Mouse (Mus musculus) embryonic facial prominence, embryonic 14.5 days (tissue): ENCODE measurements at regions not wholly inside any gene's neighbourhood (a gene's known extent, or its start where the extent isn't known, plus 50 kb on each side); places are given as distances from the start of the nearest gene placed in this dataset.

Experiments used
- ATAC-seq: fragments of 200-750 bp; cut with Nextera tagmentation; 2 replicates; pipeline ENCODE4 v1.8.0; 2017; ENCODE audit warnings: low read depth, moderate number of reproducible peaks, moderate TSS enrichment
- DNase-seq: peaks from one replicate; pipeline ENCODE4 v3.0.0-alpha.2; 2015; ENCODE audit warnings: low spot score
- H3K27ac ChIP-seq: fragments of 300-500 bp; sonication (generic); replicated peaks from 2 replicates; pipeline ENCODE4 v1.5.1; 2014; ENCODE audit warnings: low read depth, mild to moderate bottlenecking, low read length, moderate library complexity
- H3K27me3 ChIP-seq: fragments of 300-500 bp; sonication (generic); replicated peaks from 2 replicates; pipeline ENCODE4 v1.6.1; 2014; ENCODE audit warnings: low read length; ENCODE audit not compliant: control insufficient read depth, insufficient read depth
- H3K36me3 ChIP-seq: fragments of 300-500 bp; sonication (generic); 2 replicates; pipeline ENCODE4 v1.6.1; 2014; ENCODE audit warnings: low read length, mixed read lengths; ENCODE audit not compliant: control insufficient read depth, insufficient read depth
- H3K4me1 ChIP-seq: fragments of 300-500 bp; sonication (generic); 2 replicates; pipeline ENCODE4 v1.6.1; 2014; ENCODE audit warnings: antibody characterized with exemption, low read length; ENCODE audit not compliant: control insufficient read depth, insufficient read depth
- H3K4me2 ChIP-seq: fragments of 300-500 bp; sonication (generic); 2 replicates; pipeline ENCODE4 v1.6.1; 2014; ENCODE audit warnings: low read depth, mild to moderate bottlenecking, low read length, moderate library complexity, mixed read lengths
- H3K4me3 ChIP-seq: fragments of 300-500 bp; sonication (generic); 2 replicates; pipeline ENCODE4 v1.5.1; 2014; ENCODE audit warnings: low read depth, mild to moderate bottlenecking, low read length
- H3K9ac ChIP-seq: fragments of 300-500 bp; sonication (generic); 2 replicates; pipeline ENCODE4 v1.6.1; 2014; ENCODE audit warnings: low read depth, mild to moderate bottlenecking, low read length, moderate library complexity, mixed read lengths
- H3K9me3 ChIP-seq: fragments of 300-500 bp; sonication (generic); 2 replicates; pipeline ENCODE4 v1.6.1; 2016; ENCODE audit warnings: low read length; ENCODE audit not compliant: control insufficient read depth
- WGBS: fragments of 180-500 bp; shearing (Covaris S2); extraction: QIAGEN DNeasy Blood & Tissue Kit; methylation state at CpG from one replicate; pipeline ENCODE4 v1.1.7; 2014; 5-methylcytosine and 5-hydroxymethylcytosine counted together

DNA sequence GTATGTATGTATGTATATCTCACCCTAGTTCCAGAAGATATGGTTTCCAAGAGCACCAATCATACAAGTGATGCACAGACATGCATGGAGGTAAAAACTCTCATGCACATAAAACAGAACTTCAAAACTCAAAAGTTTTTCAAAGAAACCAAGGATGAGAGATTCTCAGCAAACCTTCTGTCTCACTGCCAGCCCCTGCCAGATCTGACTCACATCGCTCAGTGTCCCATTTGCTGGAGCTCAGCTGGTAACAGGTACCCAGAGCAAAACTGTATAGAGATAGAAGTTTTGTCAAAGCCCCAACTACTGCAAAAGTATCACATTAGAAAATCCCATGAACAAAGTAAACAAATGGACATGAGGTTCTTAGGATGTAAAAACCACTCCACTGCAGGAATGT is 337.0 kb downstream of the 1190002N15Rik start:
- WGBS: 93% methylated on average over 1 of the region's 1 CpGs

DNA sequence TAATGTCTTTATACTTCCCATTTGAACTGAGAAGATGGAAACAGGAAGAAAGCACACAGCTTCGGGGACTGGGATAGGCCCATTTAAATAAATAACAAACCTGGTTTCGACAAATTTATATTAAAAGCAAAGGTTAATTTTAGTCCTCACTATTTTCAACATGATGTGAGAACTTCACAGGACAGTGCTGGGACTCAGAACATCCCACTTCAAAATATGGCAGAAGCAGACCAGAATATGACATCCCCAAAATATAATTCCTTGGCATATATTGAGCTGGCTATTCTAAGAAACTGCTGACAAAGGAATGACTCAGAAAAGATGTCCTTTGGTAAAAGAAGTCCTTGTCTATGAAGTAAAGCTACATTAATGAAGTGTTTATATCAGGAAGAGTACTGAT is 338.0 kb downstream of the 1190002N15Rik start:
- ATAC-seq (no peak), DNase-seq (no peak)
- Histone ChIP-seq H3K4me3 (no peak overlapping the region), H3K4me1 (no peaks in the 10 kb centered on the region), H3K9ac (no peak overlapping the region), H3K27ac (no peak overlapping the region), H3K4me2 (no peak overlapping the region), H3K9me3 (no peaks in the 10 kb centered on the region), H3K27me3 (no peaks in the 10 kb centered on the region), H3K36me3 (no peaks in the 10 kb centered on the region)
- 86% methylated on average over 2 of the region's 2 CpGs for whole genome bisulfite sequencing

More for the DNA sequence above, 337.0 kb downstream of the 1190002N15Rik start:
- Histone ChIP-seq H3K4me3 (no peak overlapping the region), H3K9me3 (no peaks in the 10 kb centered on the region), H3K4me1 (no peaks in the 10 kb centered on the region), H3K36me3 (no peaks in the 10 kb centered on the region), H3K27ac (no peak overlapping the region), H3K4me2 (no peak overlapping the region), H3K9ac (no peak overlapping the region), H3K27me3 (no peaks in the 10 kb centered on the region)
- ATAC-seq (no peak), DNase-seq (no peak)

DNA sequence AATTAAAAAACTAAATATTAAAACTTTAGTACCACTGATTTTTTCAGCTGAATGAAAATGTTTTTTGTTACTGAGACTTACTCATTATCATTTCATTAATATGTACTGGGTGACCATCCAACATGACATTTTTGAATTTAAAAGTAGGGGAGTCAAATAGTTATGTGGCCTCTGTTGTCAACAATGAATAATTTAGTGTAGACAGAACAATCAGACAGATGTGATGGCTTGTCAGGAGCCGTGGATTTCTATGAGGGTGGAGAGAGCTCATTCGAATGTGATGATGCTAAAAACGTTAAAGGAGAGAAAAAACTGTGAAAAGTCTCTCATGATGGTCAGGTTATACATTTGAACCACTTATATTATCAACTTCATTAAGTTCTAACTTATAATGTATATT is 346.8 kb downstream of the 1190002N15Rik start:
- Histone ChIP-seq H3K27ac (no peak overlapping the region), H3K9ac (no peak overlapping the region), H3K4me1 (no peaks in the 10 kb centered on the region), H3K27me3 (no peaks in the 10 kb centered on the region), H3K36me3 (no peaks in the 10 kb centered on the region), H3K9me3 (no peaks in the 10 kb centered on the region), H3K4me2 (no peak overlapping the region), H3K4me3 (no peak overlapping the region)
- DNase-seq (no peak), ATAC-seq (no peak)
- 72% methylated on average over 3 of the region's 3 CpGs for WGBS

DNA sequence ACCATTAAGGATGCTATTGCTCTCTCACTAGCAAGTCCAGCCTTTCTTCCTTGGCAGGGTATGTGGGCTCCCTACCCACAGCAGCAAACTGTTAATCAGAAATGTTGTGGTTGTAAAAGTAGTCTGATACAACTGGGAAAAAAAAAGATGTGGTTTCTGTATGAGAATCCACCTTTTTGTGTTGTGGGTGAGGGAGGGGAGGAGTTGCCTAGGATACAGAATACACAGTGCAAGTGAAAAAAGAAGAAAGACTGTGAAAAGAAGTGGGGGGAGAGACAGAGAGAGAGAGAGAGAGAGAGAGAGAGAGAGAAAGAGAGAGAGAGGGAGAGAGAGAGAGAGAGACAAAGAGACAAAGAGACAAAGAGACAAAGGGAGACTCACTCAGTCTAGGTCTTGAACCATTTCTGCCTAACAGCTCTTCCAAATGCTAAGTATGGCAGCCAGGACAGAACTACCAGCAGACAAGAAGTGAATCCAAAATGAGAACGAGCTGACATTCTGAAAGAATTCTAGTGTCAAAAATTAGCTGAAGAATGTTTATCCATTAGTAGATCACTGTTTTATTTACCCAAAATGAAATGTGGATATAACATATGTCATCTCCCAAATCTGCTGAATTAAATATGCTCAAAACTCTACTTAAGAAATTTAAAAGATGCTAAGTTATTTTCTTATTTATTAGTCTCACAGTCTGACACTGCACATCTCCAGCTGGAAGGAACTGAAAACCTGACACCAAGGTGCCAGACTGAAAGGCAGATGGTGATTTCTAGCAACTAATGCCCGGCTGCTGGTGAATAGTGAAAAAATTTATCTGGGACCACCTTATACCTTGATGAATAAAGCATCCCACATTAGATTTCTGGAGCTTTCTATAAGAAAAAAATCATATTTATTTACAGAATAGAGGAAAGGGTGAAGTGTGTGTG is 347.7 kb downstream of the 1190002N15Rik start:
- no peak for DNase-seq
- no peaks in the 10 kb centered on the region for H3K36me3 ChIP-seq
- no peak overlapping the region for H3K27ac ChIP-seq
- ATAC-seq: no peak
- no peak overlapping the region for H3K9ac ChIP-seq
- H3K4me1 ChIP-seq: no peaks in the 10 kb centered on the region
- H3K4me3 ChIP-seq: no peak overlapping the region
- H3K9me3 ChIP-seq: peaks cover 6% of the 10 kb centered on the region
- H3K27me3 ChIP-seq: no peaks in the 10 kb centered on the region
- 69% methylated on average over 2 of the region's 2 CpGs for whole genome bisulfite sequencing
- H3K4me2 ChIP-seq: no peak overlapping the region

DNA sequence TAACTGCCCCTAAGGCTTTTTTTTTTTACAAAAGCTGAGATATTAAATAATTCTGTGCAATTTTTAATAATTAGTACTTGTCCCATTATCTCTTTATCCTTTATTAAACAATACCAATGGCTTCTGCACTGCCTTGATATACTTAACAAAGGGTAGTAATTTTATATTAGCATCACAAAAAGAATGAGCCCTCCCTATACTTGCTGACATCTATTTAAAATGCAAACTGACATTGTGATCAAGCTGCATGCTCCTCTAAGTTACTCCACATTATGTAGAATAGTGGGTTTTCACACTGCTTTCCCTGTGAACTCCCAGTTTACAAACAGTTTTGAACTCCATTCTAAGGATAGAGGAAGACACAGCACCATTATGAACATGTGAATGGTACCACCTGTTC is 349.8 kb downstream of the 1190002N15Rik start:
- H3K4me3 ChIP-seq: no peak overlapping the region
- peaks cover 6% of the 10 kb centered on the region for H3K9me3 ChIP-seq
- no peaks in the 10 kb centered on the region for H3K27me3 ChIP-seq
- H3K4me2 ChIP-seq: no peak overlapping the region
- no peaks in the 10 kb centered on the region for H3K36me3 ChIP-seq
- H3K27ac ChIP-seq: no peak overlapping the region
- H3K4me1 ChIP-seq: no peaks in the 10 kb centered on the region
- DNase-seq (no peak), ATAC-seq (no peak)
- H3K9ac ChIP-seq: no peak overlapping the region

DNA sequence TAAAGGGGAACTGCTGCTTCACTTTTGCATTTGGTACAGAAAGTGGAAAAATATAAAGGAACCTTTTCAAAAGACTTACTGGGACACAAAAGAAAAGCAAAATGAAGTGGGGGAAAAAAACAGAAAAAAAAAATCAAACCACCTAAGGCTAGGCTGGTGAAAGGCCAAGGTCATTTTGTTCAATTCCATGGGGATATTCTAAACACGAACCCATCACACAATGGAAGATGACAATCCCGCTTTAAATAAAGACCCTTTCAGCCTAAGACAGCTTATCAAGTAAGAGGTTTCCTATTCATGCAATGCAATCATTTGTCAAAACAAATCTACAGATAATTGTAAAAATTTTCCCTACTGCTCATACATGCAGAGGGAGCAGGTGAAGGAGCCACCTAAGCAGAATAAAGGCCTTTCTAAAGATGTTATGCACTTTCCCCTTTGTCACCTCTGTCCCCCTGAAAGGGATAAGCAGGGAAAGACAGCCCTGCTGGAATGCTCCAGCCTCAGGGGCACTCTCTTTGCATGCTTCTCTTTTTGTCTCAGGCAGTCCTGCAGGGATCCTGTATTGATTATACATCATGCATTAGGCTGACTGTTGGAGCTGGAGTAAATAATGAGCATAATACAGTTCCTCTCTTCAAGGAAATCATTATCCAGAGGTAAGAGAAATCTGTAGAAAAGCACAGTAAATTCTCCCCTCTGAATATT is 367.8 kb downstream of the 1190002N15Rik start:
- WGBS: 66% methylated on average over 2 of the region's 2 CpGs
- Histone ChIP-seq H3K9me3 (no peaks in the 10 kb centered on the region), H3K27me3 (no peaks in the 10 kb centered on the region), H3K9ac (no peak overlapping the region), H3K4me1 (no peaks in the 10 kb centered on the region), H3K36me3 (no peaks in the 10 kb centered on the region), H3K4me3 (no peak overlapping the region), H3K27ac (no peak overlapping the region), H3K4me2 (no peak overlapping the region)
- DNase-seq (no peak), ATAC-seq (no peak)

DNA sequence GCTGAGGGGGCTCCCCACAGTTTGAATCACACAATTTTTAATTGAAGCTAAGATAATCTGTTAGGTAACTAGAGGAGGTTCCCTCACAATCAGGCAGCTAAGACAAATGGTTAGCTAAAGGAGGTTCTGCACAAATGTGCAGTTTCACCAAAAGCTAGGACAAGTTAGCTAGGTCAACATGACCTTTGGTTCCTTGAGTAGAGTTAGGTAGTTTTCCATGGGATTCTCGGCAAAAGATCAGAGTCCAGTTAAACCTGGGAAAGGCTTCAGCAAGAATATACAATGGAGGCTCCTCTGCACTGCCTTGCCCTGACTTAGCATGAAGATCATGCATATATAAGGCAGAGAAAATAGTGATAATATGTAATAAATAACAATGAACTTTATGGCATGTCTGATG is 374.2 kb downstream of the 1190002N15Rik start:
- Histone ChIP-seq H3K4me2 (no peak overlapping the region), H3K4me3 (no peak overlapping the region), H3K27ac (no peak overlapping the region), H3K36me3 (no peaks in the 10 kb centered on the region), H3K27me3 (no peaks in the 10 kb centered on the region), H3K9ac (no peak overlapping the region), H3K4me1 (no peaks in the 10 kb centered on the region), H3K9me3 (no peaks in the 10 kb centered on the region)
- 81% methylated on average over 1 of the region's 1 CpGs for WGBS
- no peak for DNase-seq
- no peak for ATAC-seq

DNA sequence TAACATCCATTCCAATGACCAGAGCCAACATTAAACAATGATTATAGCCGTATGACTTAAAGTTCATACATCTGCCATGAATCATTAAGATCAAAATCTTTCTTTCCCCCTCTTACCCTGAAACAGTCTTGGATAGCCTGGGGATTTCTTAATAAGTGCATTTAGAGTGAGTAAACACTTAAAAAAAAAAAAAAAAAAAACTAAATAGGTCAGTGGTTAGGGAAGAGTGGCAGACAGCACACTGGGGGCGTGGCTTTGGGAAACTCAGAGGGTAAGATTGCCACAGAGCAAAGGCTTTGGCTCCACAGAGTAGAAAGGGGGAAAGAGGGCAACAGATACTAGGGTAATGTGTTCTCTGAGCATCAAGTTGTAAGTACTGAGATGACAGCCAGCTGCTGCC is 382.3 kb downstream of the 1190002N15Rik start:
- no peaks in the 10 kb centered on the region for H3K4me1 ChIP-seq
- H3K9ac ChIP-seq: no peak overlapping the region
- 48% methylated on average over 2 of the region's 2 CpGs for WGBS
- no peak overlapping the region for H3K4me2 ChIP-seq
- H3K4me3 ChIP-seq: no peak overlapping the region
- no peaks in the 10 kb centered on the region for H3K27me3 ChIP-seq
- DNase-seq: peak; percentile 5
- ATAC-seq: no peak
- H3K9me3 ChIP-seq: no peaks in the 10 kb centered on the region
- H3K36me3 ChIP-seq: no peaks in the 10 kb centered on the region
- H3K27ac ChIP-seq: no peak overlapping the region
